Mouse (Mus musculus): Measurements from ENCODE around the gene Gmfg.
A peak's percentile ranks its signal among the peaks of the same experiment; 100 is the strongest.

Gene Gmfg

GRCm38 (mm10) chr7:28436932-28437570 lies at the start of gene Gmfg:
Gene Gmfg (plus strand): TSS chr7:28437447.
- peak; percentile 76 to 78 for DNase-seq (ENCODE audit: low spot score in 2 of 2)

- no peak for DNase-seq (ENCODE audit: low spot score in 2 of 2)
Measured at GRCm38 (mm10) chr7:28390331-28390730, 46.9 kb upstream of the Gmfg start.

GRCm38 (mm10) chr7:28392429-28393271 lies 44.6 kb upstream of the Gmfg start, which contains the start of the genes Med29 and Paf1:
Gene Med29 (minus strand): TSS chr7:28392708.
Gene Paf1 (plus strand): TSS chr7:28392951.
- peak; percentile 97 to 98 for DNase-seq (ENCODE audit: low spot score in 2 of 2)

GRCm38 (mm10) chr7:28393272-28393951 lies 43.8 kb upstream of the Gmfg start:
- peak in 1 of 2 experiments; percentile 3 for DNase-seq (ENCODE audit: low spot score in 2 of 2)

GRCm38 (mm10) chr7:28395425-28395824 lies 41.8 kb upstream of the Gmfg start:
- DNase-seq (ENCODE audit: low spot score in 2 of 2): no peak

GRCm38 (mm10) chr7:28398000-28398399 lies 39.2 kb upstream of the Gmfg start:
- DNase-seq (ENCODE audit: low spot score in 2 of 2): no peak

- no peak for DNase-seq (ENCODE audit: low spot score in 2 of 2)
Measured at GRCm38 (mm10) chr7:28398696-28399340, 38.4 kb upstream of the Gmfg start.

- no peak for DNase-seq (ENCODE audit: low spot score in 2 of 2)
Measured at GRCm38 (mm10) chr7:28401030-28401429, 36.2 kb upstream of the Gmfg start.

- no peak for DNase-seq (ENCODE audit: low spot score in 2 of 2)
Measured at GRCm38 (mm10) chr7:28401942-28402341, 35.3 kb upstream of the Gmfg start.

GRCm38 (mm10) chr7:28410841-28411475 lies 26.3 kb upstream of the Gmfg start:
- DNase-seq (ENCODE audit: low spot score in 2 of 2): no peak

GRCm38 (mm10) chr7:28412826-28413225 lies 24.4 kb upstream of the Gmfg start:
- no peak for DNase-seq (ENCODE audit: low spot score in 2 of 2)

- no peak for DNase-seq (ENCODE audit: low spot score in 2 of 2)
Measured at GRCm38 (mm10) chr7:28417368-28417767, 19.9 kb upstream of the Gmfg start.

GRCm38 (mm10) chr7:28418096-28418670 lies 19.1 kb upstream of the Gmfg start:
- no peak for DNase-seq (ENCODE audit: low spot score in 2 of 2)

- no peak for DNase-seq (ENCODE audit: low spot score in 2 of 2)
Measured at GRCm38 (mm10) chr7:28419416-28419815, 17.8 kb upstream of the Gmfg start.

GRCm38 (mm10) chr7:28423018-28423417 lies 14.2 kb upstream of the Gmfg start:
- DNase-seq (ENCODE audit: low spot score in 2 of 2): no peak

- no peak for DNase-seq (ENCODE audit: low spot score in 2 of 2)
Measured at GRCm38 (mm10) chr7:28427738-28428137, 9.5 kb upstream of the Gmfg start.

GRCm38 (mm10) chr7:28430512-28430911 lies 6.7 kb upstream of the Gmfg start:
- no peak for DNase-seq (ENCODE audit: low spot score in 2 of 2)

- DNase-seq (ENCODE audit: low spot score in 2 of 2): no peak
Measured at GRCm38 (mm10) chr7:28432252-28432651, 5.0 kb upstream of the Gmfg start.

GRCm38 (mm10) chr7:28435660-28436259 lies 1.5 kb upstream of the Gmfg start:
- peak in 1 of 2 experiments; percentile 29 for DNase-seq (ENCODE audit: low spot score in 2 of 2)

- DNase-seq (ENCODE audit: low spot score in 2 of 2): peak; percentile 99 to 100
Measured at GRCm38 (mm10) chr7:28436271-28436904, 859 bp upstream of the Gmfg start.
